Mouse (Mus musculus) MEL (cell line): ENCODE measurements around the gene Adprh. TPM values are rescaled to one million over a fixed set of nuclear protein-coding genes. Genes with fewer than 3 reads are reported as not detected.

ENCODE experiments used
- DNase-seq: peaks from one replicate; pipeline ENCODE4 v3.0.0; 2011; ENCODE audit warnings: low read depth, low spot score
- H3K27ac ChIP-seq: 2 replicates; pipeline ENCODE4 v1.5.1; 2012; ENCODE audit warnings: low read depth, mild to moderate bottlenecking, control low read depth, low read length, moderate library complexity; ENCODE audit not compliant: control insufficient read depth
- H3K27me3 ChIP-seq, 2 experiments: fragments of 150-350 bp in 1 of 2; sonication (generic) in 1 of 2; 2 replicates each; pipeline ENCODE4 v1.6.1; 2012; ENCODE audit warnings: low read length in 2 of 2, mild to moderate bottlenecking in 2 of 2, improper control_type of control experiment in 1 of 2, moderate library complexity in 1 of 2; ENCODE audit not compliant: insufficient read depth in 2 of 2, control insufficient read depth in 1 of 2
- H3K36me3 ChIP-seq, 2 experiments: 2 replicates each; pipeline ENCODE4 v1.6.1; 2012 to 2014; ENCODE audit warnings: low read length in 2 of 2, improper control_type of control experiment in 1 of 2, inconsistent platforms in 1 of 2, mild to moderate bottlenecking in 1 of 2; ENCODE audit not compliant: insufficient read depth in 2 of 2, control insufficient read depth in 1 of 2
- H3K4me1 ChIP-seq, 2 experiments: fragments of 150-350 bp in 1 of 2; sonication (generic) in 1 of 2; 2 replicates each; pipeline ENCODE4 v1.6.1; 2012; ENCODE audit warnings: low read length in 2 of 2, improper control_type of control experiment in 1 of 2, mild to moderate bottlenecking in 1 of 2; ENCODE audit not compliant: insufficient read depth in 2 of 2, control insufficient read depth in 1 of 2
- H3K4me3 ChIP-seq, 2 experiments: fragments of 150-350 bp in 1 of 2; sonication (generic) in 1 of 2; 2 replicates each; pipeline ENCODE4 v1.5.1; 2012; ENCODE audit warnings: low read depth in 2 of 2, low read length in 2 of 2, mild to moderate bottlenecking in 2 of 2, moderate library complexity in 2 of 2, control low read depth in 1 of 2, improper control_type of control experiment in 1 of 2; ENCODE audit not compliant: control insufficient read depth in 1 of 2, insufficient read depth in 1 of 2
- H3K79me2 ChIP-seq: 2 replicates; pipeline ENCODE4 v1.6.1; 2012; ENCODE audit warnings: mild to moderate bottlenecking, low read length, moderate library complexity; ENCODE audit not compliant: control insufficient read depth, poor library complexity, insufficient read depth
- H3K9ac ChIP-seq: 2 replicates; pipeline ENCODE4 v1.6.1; 2012; ENCODE audit warnings: low read depth, mild to moderate bottlenecking, control low read depth, low read length, moderate library complexity; ENCODE audit not compliant: control insufficient read depth, poor library complexity, severe bottlenecking
- H3K9me3 ChIP-seq: fragments of 150-350 bp; sonication (generic); replicated peaks from 2 replicates; pipeline ENCODE4 v1.6.1; 2012; ENCODE audit warnings: mild to moderate bottlenecking, low read length, improper control_type of control experiment, moderate library complexity; ENCODE audit not compliant: insufficient read depth
- BHLHE40 ChIP-seq: IDR thresholded peaks from 2 replicates; pipeline ENCODE4 v1.6.1; 2012; ENCODE audit warnings: low read depth, mild to moderate bottlenecking, inconsistent platforms, low read length, improper control_type of control experiment, borderline replicate concordance
- CHD1 ChIP-seq: IDR thresholded peaks from 2 replicates; pipeline ENCODE4 v1.6.1; 2012; ENCODE audit warnings: low read depth, mild to moderate bottlenecking, inconsistent platforms, low read length, improper control_type of control experiment
- CHD2 ChIP-seq: IDR thresholded peaks from 2 replicates; pipeline ENCODE4 v1.6.1; 2011; ENCODE audit warnings: low read length, improper control_type of control experiment
- CTCF ChIP-seq, 3 experiments: IDR thresholded peaks in 2 of 3; conservative IDR thresholded peaks in 1 of 3; 2 replicates each; pipeline ENCODE4 v1.5.1; 2011 to 2012; ENCODE audit warnings: low read length in 3 of 3, low read depth in 2 of 3, mild to moderate bottlenecking in 2 of 3, improper control_type of control experiment in 1 of 3, inconsistent platforms in 1 of 3, mixed read lengths in 1 of 3, moderate library complexity in 1 of 3; ENCODE audit not compliant: control insufficient read depth in 1 of 3, insufficient read depth in 1 of 3, poor library complexity in 1 of 3, severe bottlenecking in 1 of 3
- ELF1 ChIP-seq: IDR thresholded peaks from 2 replicates; pipeline ENCODE4 v1.6.1; 2014; ENCODE audit warnings: low read depth, mild to moderate bottlenecking, inconsistent platforms, low read length, improper control_type of control experiment, moderate library complexity
- EP300 ChIP-seq, 2 experiments: IDR thresholded peaks; 2 replicates each; pipeline ENCODE4 v1.6.1; 2011; ENCODE audit warnings: improper control_type of control experiment in 2 of 2, low read length in 2 of 2, low read depth in 1 of 2, mild to moderate bottlenecking in 1 of 2
- HCFC1 ChIP-seq: IDR thresholded peaks from 2 replicates; pipeline ENCODE4 v1.6.1; 2012; ENCODE audit warnings: low read depth, mild to moderate bottlenecking, inconsistent platforms, low read length, improper control_type of control experiment, moderate library complexity
- JUND ChIP-seq: IDR thresholded peaks from 2 replicates; pipeline ENCODE4 v1.6.1; 2011; ENCODE audit warnings: low read depth, mild to moderate bottlenecking, improper control_type of control experiment, low read length
- KAT2A ChIP-seq: conservative IDR thresholded peaks from 2 replicates; pipeline ENCODE4 v1.6.1; 2012; ENCODE audit warnings: low read depth, low read length, improper control_type of control experiment, inconsistent platforms
- MAFK ChIP-seq: IDR thresholded peaks from 2 replicates; pipeline ENCODE4 v1.6.1; 2011; ENCODE audit warnings: low read depth, mild to moderate bottlenecking, low read length, improper control_type of control experiment, borderline replicate concordance
- MAX ChIP-seq: IDR thresholded peaks from 2 replicates; pipeline ENCODE4 v1.6.1; 2011; ENCODE audit warnings: low read length, improper control_type of control experiment
- MAZ ChIP-seq: IDR thresholded peaks from 2 replicates; pipeline ENCODE4 v1.6.1; 2012; ENCODE audit warnings: low read depth, mild to moderate bottlenecking, inconsistent platforms, low read length, improper control_type of control experiment
- MEF2A ChIP-seq: IDR thresholded peaks from 2 replicates; pipeline ENCODE4 v1.6.1; 2014; ENCODE audit warnings: low read depth, mild to moderate bottlenecking, inconsistent platforms, low read length, improper control_type of control experiment; ENCODE audit not compliant: poor library complexity, insufficient replicate concordance, severe bottlenecking; ENCODE audit errors: extremely low read depth
- NELFE ChIP-seq: IDR thresholded peaks from 2 replicates; pipeline ENCODE4 v1.6.1; 2011; ENCODE audit warnings: low read depth, low read length, improper control_type of control experiment
- NRF1 ChIP-seq: IDR thresholded peaks from 2 replicates; pipeline ENCODE4 v1.6.1; 2014; ENCODE audit warnings: low read depth, mild to moderate bottlenecking, inconsistent platforms, low read length, improper control_type of control experiment, moderate library complexity; ENCODE audit not compliant: poor library complexity, insufficient read depth, severe bottlenecking
- POLR2A ChIP-seq, 2 experiments: IDR thresholded peaks; 2 replicates each; pipeline ENCODE4 v1.6.1; 2011 to 2012; ENCODE audit warnings: low read length in 2 of 2, mild to moderate bottlenecking in 2 of 2, control low read depth in 1 of 2, improper control_type of control experiment in 1 of 2, low read depth in 1 of 2, moderate library complexity in 1 of 2; ENCODE audit not compliant: control insufficient read depth in 1 of 2, insufficient read depth in 1 of 2, poor library complexity in 1 of 2
- POLR2AphosphoS2 ChIP-seq: IDR thresholded peaks from 2 replicates; pipeline ENCODE4 v1.6.1; 2011; ENCODE audit warnings: low read length, improper control_type of control experiment
- POLR2AphosphoS5 ChIP-seq: IDR thresholded peaks from 2 replicates; pipeline ENCODE4 v1.6.1; 2012; ENCODE audit warnings: low read depth, borderline replicate concordance, mild to moderate bottlenecking, inconsistent platforms, low read length, moderate library complexity, mixed read lengths
- RAD21 ChIP-seq: IDR thresholded peaks from 2 replicates; pipeline ENCODE4 v1.6.1; 2011; ENCODE audit warnings: mild to moderate bottlenecking, low read depth, low read length, improper control_type of control experiment
- SIN3A ChIP-seq: IDR thresholded peaks from 2 replicates; pipeline ENCODE4 v1.6.1; 2012; ENCODE audit warnings: low read length, improper control_type of control experiment, inconsistent platforms
- UBTF ChIP-seq: IDR thresholded peaks from 2 replicates; pipeline ENCODE4 v1.6.1; 2012; ENCODE audit warnings: low read depth, mild to moderate bottlenecking, inconsistent platforms, low read length, improper control_type of control experiment, moderate library complexity, borderline replicate concordance; ENCODE audit not compliant: insufficient read depth
- USF1 ChIP-seq: IDR thresholded peaks from 2 replicates; pipeline ENCODE4 v1.6.1; 2014; ENCODE audit warnings: low read depth, mild to moderate bottlenecking, inconsistent platforms, low read length, improper control_type of control experiment, moderate library complexity
- ZC3H11A ChIP-seq: IDR thresholded peaks from 2 replicates; pipeline ENCODE4 v1.6.1; 2012; ENCODE audit warnings: low read depth, mild to moderate bottlenecking, inconsistent platforms, low read length, improper control_type of control experiment
- polyA plus RNA-seq, 2 experiments: library from polyadenylated mRNA; stranded (reverse) in 1 of 2; unstranded in 1 of 2; fragments of >175 nt in 1 of 2; fragments of >200 nt in 1 of 2; gene quantifications; 2 replicates each; pipeline versions ENCODE4 v1.2.1 to v1.2.4; 2012; ENCODE audit warnings: low replicate concordance in 2 of 2, low read depth in 1 of 2; ENCODE audit not compliant: insufficient read length in 2 of 2, insufficient read depth in 1 of 2, missing spikeins in 1 of 2
- total RNA-seq: library from RNA; depleted of rRNA; stranded (reverse); fragments of 300-350 nt; gene quantifications from 2 replicates; pipeline ENCODE4 v1.2.3, GENCODE M21; 2012

Adprh gene
- total and polyA plus RNA-seq, 3 experiments, result 20.1 to 86.7 TPM; not detected in 1

DNA sequence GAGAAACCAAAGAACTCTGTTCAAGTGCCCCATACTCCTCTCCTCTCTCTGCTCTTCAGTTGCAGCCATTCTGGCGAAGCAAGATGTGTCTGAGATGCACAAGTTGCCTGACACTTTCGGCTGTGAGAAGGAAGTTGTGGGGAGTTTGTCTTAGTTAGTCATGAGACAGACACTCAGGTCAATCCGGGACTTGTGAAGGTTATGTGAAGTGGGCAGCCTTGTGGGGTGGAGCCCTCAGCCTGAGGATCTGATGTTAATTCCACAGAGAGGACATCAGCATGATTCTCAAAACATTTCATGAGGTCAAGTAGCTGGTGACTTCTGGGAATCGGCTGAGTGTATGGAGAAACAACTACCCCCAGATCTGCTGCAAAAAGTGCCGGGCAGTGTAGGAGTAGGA is 10.9 kb downstream of the Adprh start:
- Histone ChIP-seq H3K9ac (no peak overlapping the region), H3K27me3 (no peaks in the 10 kb centered on the region), H3K36me3 (no peaks in the 10 kb centered on the region; a peak in 1 of 4 replicates), H3K9me3 (no peaks in the 10 kb centered on the region), H3K27ac (no peak overlapping the region), H3K4me1 (no peaks in the 10 kb centered on the region), H3K4me3 (no peak overlapping the region), H3K79me2 (no peaks in the 10 kb centered on the region)
- TF ChIP-seq CHD2 (no peak), BHLHE40 (no peak), USF1 (no peak), RAD21 (no peak), MAZ (no peak), UBTF (no peak), NRF1 (no peak), MAFK (no peak), EP300 (IDR thresholded peaks at IDR 0.05; ENCODE audit: low read depth in 1 of 2, low read length in 2 of 2) (no peak), POLR2AphosphoS5 (no peak)
- no peak for DNase-seq

DNA sequence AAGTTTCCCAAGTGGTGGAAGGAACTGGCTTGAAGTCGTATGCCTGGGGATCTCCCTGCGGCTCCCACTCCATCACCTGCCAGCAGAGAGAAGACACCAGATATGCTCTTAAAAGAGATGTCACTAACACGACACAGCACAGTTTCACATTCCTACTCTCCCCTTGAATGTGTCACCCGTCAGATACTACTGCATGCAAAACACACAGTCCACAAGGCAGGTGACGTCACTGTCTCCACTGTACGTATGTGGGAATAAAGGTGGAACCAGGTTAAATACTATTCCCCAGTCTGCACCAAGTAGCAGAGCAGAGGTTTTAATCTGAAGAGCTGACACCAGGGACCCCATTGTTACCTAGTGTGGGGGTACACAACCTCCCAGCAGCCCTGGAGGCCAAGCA is 12.1 kb downstream of the Adprh start:
- Histone ChIP-seq H3K4me3 (no peak overlapping the region), H3K27me3 (no peaks in the 10 kb centered on the region), H3K79me2 (no peaks in the 10 kb centered on the region), H3K9ac (no peak overlapping the region), H3K9me3 (no peaks in the 10 kb centered on the region), H3K27ac (no peak overlapping the region), H3K4me1 (no peaks in the 10 kb centered on the region), H3K36me3 (no peaks in the 10 kb centered on the region; a peak in 1 of 4 replicates)
- no peak for DNase-seq
- TF ChIP-seq POLR2A (IDR thresholded peaks at IDR 0.05; ENCODE audit: control insufficient read depth in 1 of 2, insufficient read depth in 1 of 2, low read depth in 1 of 2, low read length in 2 of 2, poor library complexity in 1 of 2) (no peak), CTCF (IDR thresholded peaks at IDR 0.05 in 2 of 3, conservative IDR thresholded peaks at IDR 0.05 in 1 of 3; ENCODE audit: control insufficient read depth in 1 of 3, insufficient read depth in 1 of 3, low read depth in 2 of 3, low read length in 3 of 3, poor library complexity in 1 of 3, severe bottlenecking in 1 of 3) (no peak), MEF2A (no peak), SIN3A (no peak), POLR2AphosphoS2 (no peak), NRF1 (no peak), RAD21 (no peak), KAT2A (no peak), CHD2 (no peak), MAX (no peak), ZC3H11A (no peak), MAZ (no peak), CHD1 (no peak), POLR2AphosphoS5 (no peak), NELFE (no peak), USF1 (no peak), ELF1 (no peak), JUND (no peak), HCFC1 (no peak)
